Comparison of ENCODE assay signal across 19 mouse cellular contexts in the genomic region with DNA sequence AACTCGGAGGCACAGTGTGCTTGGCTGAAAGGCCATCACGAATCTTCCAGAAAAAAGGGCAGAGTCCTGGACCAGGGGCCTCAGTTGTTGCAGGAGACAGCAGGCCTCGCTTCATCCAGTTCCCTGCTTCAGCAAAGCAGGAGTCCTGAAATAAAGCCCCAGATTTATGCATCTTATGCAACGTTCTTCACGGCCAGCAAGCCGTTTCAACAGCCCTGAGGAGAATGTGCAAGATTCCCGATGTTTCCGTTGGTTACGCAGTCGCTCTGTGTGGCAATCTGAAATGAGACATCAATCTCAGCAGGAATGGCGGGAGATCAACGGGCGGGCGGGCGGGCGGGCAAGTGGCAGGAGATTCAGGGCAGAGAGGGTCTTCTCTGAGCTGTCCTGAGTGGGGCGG. TPM values are rescaled to one million over a fixed set of nuclear protein-coding genes. Genes with fewer than 3 reads are reported as not detected.
DNase-seq lines count a peak whose midpoint lies in the region; TF ChIP-seq lines count a peak whose summit lies in the region.
"Had no signal": no experiment of that assay in that cellular context is flagged by ENCODE, and none has a peak within 500 bp of the region (broad histone marks: within the 10 kb centered on the region; RNA-seq: fewer than 3 reads in every experiment).

No protein-coding gene starts in this region.

- no peaks in the 10 kb centered on the region for H3K27me3 ChIP-seq in small intestine, adult 2 months (ENCODE audit: control insufficient read depth, insufficient read depth, low read length)

- TF ChIP-seq CTCF in small intestine, adult 2 months (IDR thresholded peaks at IDR 0.05; ENCODE audit: extremely low read depth, insufficient read length, insufficient replicate concordance, low read depth, low read length) = no peak

- peaks cover 61% of the 10 kb centered on the region for H3K36me3 ChIP-seq in small intestine, adult 2 months (ENCODE audit: control insufficient read depth, insufficient read depth, low read length)
- H3K36me3 ChIP-seq: forebrain, embryonic 15.5 days; midbrain, embryonic 12.5 days had no signal

- TF ChIP-seq POLR2A in small intestine, adult 2 months (IDR thresholded peaks at IDR 0.05; ENCODE audit: low read depth, low read length) = no peak

- peak; percentile 33 for DNase-seq in adrenal gland, postnatal 10 days
- DNase-seq in adrenal gland, adult 18-20 months (ENCODE audit: low spot score in 2 of 2) = no peak
- peak; percentile 36 to 45 for DNase-seq in right cerebral cortex, postnatal 10 days (ENCODE audit: low spot score in 2 of 2)
- no peak for DNase-seq in right cerebral cortex, postnatal 14 days
- DNase-seq in lung, postnatal 10 days = peak; percentile 65
- DNase-seq in ovary, adult 18-20 months (ENCODE audit: low spot score) = no peak
- no peak for DNase-seq in urinary bladder, postnatal 25 days (ENCODE audit: low spot score)
- DNase-seq: cerebellum, adult 2 months; gastrocnemius, adult 2 months; kidney, adult 8-10 months; kidney, postnatal 25 days; lung, embryonic 14.5 days; right cerebral cortex, postnatal 4 days; thymus, adult 18-20 months had no signal

- peak overlapping the region; percentile 97 for H3K27ac ChIP-seq in small intestine, adult 2 months (ENCODE audit: insufficient read depth, low read depth, low read length)
- H3K27ac ChIP-seq: forebrain, embryonic 15.5 days; hindbrain, embryonic 14.5 days; midbrain, embryonic 12.5 days had no signal

- peaks cover 46% of the 10 kb centered on the region for H3K4me1 ChIP-seq in small intestine, adult 2 months (ENCODE audit: control insufficient read depth, insufficient read depth, insufficient read length, low read length)
- H3K4me1 ChIP-seq: midbrain, embryonic 12.5 days had no signal

- peak overlapping the region; percentile 85; the same call in 1 of the 2 replicates for H3K4me3 ChIP-seq in small intestine, adult 2 months (ENCODE audit: low read depth, low read length)
- H3K4me3 ChIP-seq: erythroblast, embryonic 14.5 days; forebrain, embryonic 15.5 days; gastrocnemius, adult 2 months; midbrain, embryonic 12.5 days had no signal

- 82% methylated on average over 17 of the region's 17 CpGs for WGBS in small intestine, adult 2 months

RNA-seq across cellular contexts. Expression of a gene that starts 4.8 kb away (rescaled TPM):
- 10 to 100 TPM; 18.9 to 21.8 TPM for total RNA-seq in adrenal gland, postnatal 10 days (2021)
- total RNA-seq in adrenal gland, adult 18-20 months (2021) = 10 to 100 TPM; 16.1 to 46.0 TPM
- 48.7 and 124 TPM in 2 replicates for polyA plus RNA-seq in small intestine, adult 2 months (2012; rRNA removed)

Comparison
In these comparisons a context has a peak if more than half of its experiments do, and no peak if none do; other contexts are left out.
1. DNase-seq: peak in adrenal gland, postnatal 10 days (single experiment), right cerebral cortex, postnatal 10 days (2 of 2) and lung, postnatal 10 days (single experiment); none in adrenal gland, adult 18-20 months (0 of 2), right cerebral cortex, postnatal 14 days (single experiment), ovary, adult 18-20 months (single experiment) and urinary bladder, postnatal 25 days (single experiment).